Comparison of ENCODE assay signal across 8 mouse cellular contexts in the genomic region with DNA sequence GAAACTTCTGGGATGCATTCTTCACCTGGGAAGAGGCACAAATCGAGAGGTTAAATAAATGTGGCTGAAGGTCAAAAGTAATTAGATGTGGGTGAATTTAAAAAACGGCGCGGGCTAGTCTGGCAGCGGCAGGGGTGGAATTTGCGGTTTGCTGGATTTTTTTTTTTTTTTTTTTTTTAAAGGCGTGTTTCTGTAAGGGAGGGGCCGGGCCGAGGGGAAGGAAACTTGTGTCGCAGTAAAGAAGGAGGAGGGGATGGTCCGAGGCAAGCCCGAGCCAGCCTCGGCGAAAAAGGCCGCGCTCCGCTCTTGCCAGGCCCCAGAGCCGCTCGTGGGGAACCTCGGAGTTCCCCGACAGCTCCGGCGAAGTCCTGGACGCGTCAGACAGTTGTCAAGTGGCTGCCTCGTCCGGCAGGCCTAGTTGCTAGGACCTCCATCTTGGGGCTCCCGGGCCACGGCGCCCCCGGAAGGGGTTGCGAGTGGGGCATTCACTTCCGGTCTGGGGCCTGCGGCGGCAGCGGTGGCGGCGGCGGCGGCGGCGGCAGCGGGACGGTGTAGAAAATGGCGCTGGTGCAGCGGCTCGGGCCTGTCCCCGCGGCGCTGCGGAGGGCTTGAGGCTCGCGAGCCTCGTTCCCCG. TPM values are rescaled to one million over a fixed set of nuclear protein-coding genes. Genes with fewer than 3 reads are reported as not detected.
DNase-seq lines count a peak whose midpoint lies in the region; ATAC-seq lines count a peak whose summit lies in the region.

A gene (plus strand): TSS at position 221 of the 634 bp plus-strand sequence.

- DNase-seq in adipocyte (ENCODE audit: low spot score) = peak; percentile 86
- DNase-seq in embryo, embryonic 10 days (ENCODE audit: low spot score) = peak; percentile 90
- peak; percentile 94 for DNase-seq in gastrocnemius, postnatal 14 days
- peak; percentile 85 to 95 for DNase-seq in left cerebral cortex, postnatal 10 days (ENCODE audit: extremely low spot score in 1 of 2, low spot score in 2 of 2)
- peak; percentile 95 for DNase-seq in right cerebral cortex, postnatal 25 days
- DNase-seq in urinary bladder, postnatal 4 days (ENCODE audit: low spot score in 2 of 2) = peak; percentile 92 to 93

- intact Hi-C loops in gastrocnemius, postnatal 14 days (cut with DNase I; ENCODE audit: low total_unique reads) = no loop called here
- intact Hi-C loops in left cerebral cortex, postnatal 10 days (cut with DNase I) = no loop called here

- peak; percentile 88 for ATAC-seq in inflammation-experienced regulatory T-cells, adult 6 months
- ATAC-seq in megakaryocyte-erythroid progenitor cell, adult 5-6 weeks (replicated peaks; ENCODE audit: low FRiP score, low TSS enrichment, poor library complexity, severe bottlenecking) = peak; percentile 96

RNA-seq across cellular contexts. Expression of the gene that starts here (rescaled TPM):
- 10 to 100 TPM; 20.1 to 20.7 TPM for total RNA-seq in gastrocnemius, postnatal 14 days (2021)
- polyA plus RNA-seq in inflammation-experienced regulatory T-cells, adult 6 months (2017; shearing (Covaris generic)) = 100 to 1,000 TPM in 1 of 3 experiments, 10 to 100 TPM in 2; 63.0 to 158 (median 70.6) TPM
- total RNA-seq in left cerebral cortex, postnatal 10 days (2021) = 10 to 100 TPM; 57.9 to 59.4 TPM
- 37.3 and 71.3 TPM in 2 replicates for total RNA-seq in megakaryocyte-erythroid progenitor cell, adult 5-6 weeks (2014; fragmentation: Nextera tagmentation)
- total RNA-seq in megakaryocyte-erythroid progenitor cell, adult 5-6 weeks (2017) = 49.4 and 59.2 TPM in 2 replicates

Comparison
In these comparisons a context has a peak if more than half of its experiments do, and no peak if none do; other contexts are left out.
1. Peak in every context shown above with its lines: DNase-seq and ATAC-seq.